Mouse (Mus musculus): Measurements from ENCODE around the gene Ppfia3. TPM values are rescaled to one million over a fixed set of nuclear protein-coding genes. Genes with fewer than 3 reads are reported as not detected.

Gene Ppfia3
- under 1 TPM; 0.12 to 0.16 TPM for polyA plus RNA-seq (2017; shearing (Covaris generic))

DNA sequence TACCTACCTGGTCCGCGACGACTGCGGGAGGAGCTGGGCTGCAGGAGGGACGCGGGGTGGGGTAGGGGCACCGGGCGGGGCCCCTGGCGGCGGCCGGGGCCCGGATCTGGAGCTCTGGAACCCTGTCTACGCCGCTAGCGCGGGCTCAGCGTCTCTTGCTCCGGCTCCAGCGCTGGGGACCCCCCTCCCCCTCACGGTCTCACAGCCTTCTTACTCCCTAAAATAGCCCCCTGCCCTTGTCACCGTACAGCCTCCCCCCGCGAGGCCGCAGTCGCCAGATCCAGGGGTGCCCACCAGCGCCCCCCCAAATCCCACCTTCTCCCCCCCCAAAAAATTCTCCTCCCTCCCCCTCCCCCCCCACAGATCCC, at the start of gene Ppfia3:
TSS of gene Ppfia3 (minus strand) at position 368 of the 368 bp plus-strand sequence.

GRCm38 (mm10) chr7:45413113-45413863, 46.5 kb upstream of the Ppfia3 start, which contains the start of gene Ntf5:
TSS of gene Ntf5 (plus strand) at chr7:45413695.

GRCm38 (mm10) chr7:45405091-45406075, 38.6 kb upstream of the Ppfia3 start, which contains the start of gene Kcna7:
TSS of gene Kcna7 (plus strand) at chr7:45405653.

GRCm38 (mm10) chr7:45395578-45396336, 28.9 kb upstream of the Ppfia3 start, which contains the start of gene Snrnp70:
TSS of gene Snrnp70 (minus strand) at chr7:45395742.

GRCm38 (mm10) chr7:45370475-45371311, 3.9 kb upstream of the Ppfia3 start, which contains the start of gene Lin7b:
TSS of gene Lin7b (minus strand) at chr7:45370583.

GRCm38 (mm10) chr7:45335056-45335455, 31.8 kb downstream of the Ppfia3 start, which contains the start of gene Hrc:
TSS of gene Hrc (plus strand) at chr7:45335290.

DNA sequence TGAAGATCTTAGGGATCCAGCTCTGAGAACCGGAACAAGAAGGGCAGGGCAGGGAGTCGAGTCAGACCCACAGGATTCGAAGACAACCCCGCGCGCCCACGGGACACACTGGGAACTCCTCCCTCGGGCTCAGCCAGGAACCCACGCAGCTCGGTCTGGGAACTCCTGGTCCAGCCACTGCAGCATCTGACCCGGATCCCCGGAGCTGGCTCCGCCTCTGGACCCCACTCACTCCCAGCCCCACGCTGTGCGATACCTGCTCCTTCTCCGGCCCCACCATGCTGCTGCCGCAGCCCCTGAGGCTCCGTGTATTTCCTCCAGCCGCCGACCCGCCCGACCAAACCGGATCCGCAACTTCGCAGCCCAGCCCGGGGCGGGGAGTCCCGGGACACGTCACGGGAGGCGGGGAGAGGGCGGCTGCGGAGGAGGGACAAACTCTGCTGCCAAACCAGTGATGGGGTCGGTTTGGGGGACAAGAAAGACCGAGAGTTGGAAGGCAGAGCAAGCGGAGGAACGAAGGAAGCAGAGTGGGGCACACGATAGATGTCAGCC, 33.3 kb downstream of the Ppfia3 start, which contains the start of gene Trpm4:
TSS of gene Trpm4 (minus strand) at position 350 of the 552 bp plus-strand sequence.

Other genes starting within 250 kb of the Ppfia3 start
- gene Rps11, start 242.6 kb downstream of the Ppfia3 start, polyA plus RNA-seq (2017; shearing (Covaris generic)) = 1,000 to 10,000 TPM; 2,309 to 3,648 TPM
- 1,000 to 10,000 TPM; 2,307 to 3,859 TPM for gene Rpl13a, start 238.3 kb downstream of the Ppfia3 start, polyA plus RNA-seq (2017; shearing (Covaris generic))
- gene Gm45713, start 230.8 kb downstream of the Ppfia3 start, polyA plus RNA-seq (2017; shearing (Covaris generic)) = not detected
- gene Flt3l, start 230.6 kb downstream of the Ppfia3 start, polyA plus RNA-seq (2017; shearing (Covaris generic)) = 100 to 1,000 TPM; 263 to 410 TPM
- 10 to 100 TPM; 57.0 to 66.8 TPM for gene Pih1d1, start 212.7 kb downstream of the Ppfia3 start, polyA plus RNA-seq (2017; shearing (Covaris generic))
- 10 to 100 TPM; 41.4 to 60.4 TPM for gene Aldh16a1, start 212.4 kb downstream of the Ppfia3 start, polyA plus RNA-seq (2017; shearing (Covaris generic))
- under 1 TPM; 0.45 to 0.72 TPM for gene Slc17a7, start 203.1 kb downstream of the Ppfia3 start, polyA plus RNA-seq (2017; shearing (Covaris generic))
- not detected for gene Gfy, start 187.4 kb downstream of the Ppfia3 start, polyA plus RNA-seq (2017; shearing (Covaris generic))
- not detected for gene Pth2, start 186.0 kb downstream of the Ppfia3 start, polyA plus RNA-seq (2017; shearing (Covaris generic))
- gene Ccdc155, start 162.1 kb downstream of the Ppfia3 start, polyA plus RNA-seq (2017; shearing (Covaris generic)) = under 1 TPM; 0.07 to 0.10 TPM
- gene Dkkl1, start 154.9 kb downstream of the Ppfia3 start, polyA plus RNA-seq (2017; shearing (Covaris generic)) = 10 to 100 TPM in 1 of 2 experiments, 1 to 10 TPM in 1; 9.8 to 26.8 TPM
- 1 to 10 TPM; 2.6 to 4.0 TPM for gene Tead2, start 151.3 kb downstream of the Ppfia3 start, polyA plus RNA-seq (2017; shearing (Covaris generic))
- gene Cd37, start 127.9 kb downstream of the Ppfia3 start, polyA plus RNA-seq (2017; shearing (Covaris generic)) = 100 to 1,000 TPM; 461 to 714 TPM
- under 1 TPM in 1 of 2 experiments, not detected in 1; 0.20 TPM for gene Slc6a16, start 125.9 kb downstream of the Ppfia3 start, polyA plus RNA-seq (2017; shearing (Covaris generic))
- gene Slc6a21, start 89.5 kb downstream of the Ppfia3 start, polyA plus RNA-seq (2017; shearing (Covaris generic)) = under 1 TPM in 1 of 2 experiments, not detected in 1; 0.28 TPM
- gene Trpm4, start 33.2 kb downstream of the Ppfia3 start, polyA plus RNA-seq (2017; shearing (Covaris generic)) = 10 to 100 TPM; 12.2 to 16.1 TPM
- gene Hrc, start 31.7 kb downstream of the Ppfia3 start, polyA plus RNA-seq (2017; shearing (Covaris generic)) = not detected
- gene Lin7b, start 3.6 kb upstream of the Ppfia3 start, polyA plus RNA-seq (2017; shearing (Covaris generic)) = under 1 TPM in 1 of 2 experiments, not detected in 1; 0.35 TPM
- gene Snrnp70, start 28.7 kb upstream of the Ppfia3 start, polyA plus RNA-seq (2017; shearing (Covaris generic)) = 100 to 1,000 TPM; 204 to 218 TPM
- not detected for gene Kcna7, start 38.6 kb upstream of the Ppfia3 start, polyA plus RNA-seq (2017; shearing (Covaris generic))
- gene Ntf5, start 46.7 kb upstream of the Ppfia3 start, polyA plus RNA-seq (2017; shearing (Covaris generic)) = 1 to 10 TPM; 1.2 to 1.4 TPM
- not detected for gene Lhb, start 53.8 kb upstream of the Ppfia3 start, polyA plus RNA-seq (2017; shearing (Covaris generic))
- gene Gys1, start 67.8 kb upstream of the Ppfia3 start, polyA plus RNA-seq (2017; shearing (Covaris generic)) = 10 to 100 TPM in 1 of 2 experiments, 1 to 10 TPM in 1; 6.3 to 11.1 TPM
- gene Ruvbl2, start 71.1 kb upstream of the Ppfia3 start, polyA plus RNA-seq (2017; shearing (Covaris generic)) = 10 to 100 TPM; 52.7 to 55.4 TPM
- gene Ftl1, start 92.9 kb upstream of the Ppfia3 start, polyA plus RNA-seq (2017; shearing (Covaris generic)) = 1,000 to 10,000 TPM; 1,818 to 2,133 TPM
- gene Bax, start 99.9 kb upstream of the Ppfia3 start, polyA plus RNA-seq (2017; shearing (Covaris generic)) = 100 to 1,000 TPM; 303 to 346 TPM
- under 1 TPM; 0.45 to 0.88 TPM for gene Tulp2, start 114.9 kb upstream of the Ppfia3 start, polyA plus RNA-seq (2017; shearing (Covaris generic))
- gene Gm45808, start 119.8 kb upstream of the Ppfia3 start, polyA plus RNA-seq (2017; shearing (Covaris generic)) = under 1 TPM in 1 of 2 experiments, not detected in 1; 0.21 TPM
- gene Dhdh, start 121.8 kb upstream of the Ppfia3 start, polyA plus RNA-seq (2017; shearing (Covaris generic)) = 1 to 10 TPM in 1 of 2 experiments, under 1 TPM in 1; 0.27 to 1.1 TPM
- 100 to 1,000 TPM; 193 to 285 TPM for gene Nucb1, start 143.4 kb upstream of the Ppfia3 start, polyA plus RNA-seq (2017; shearing (Covaris generic))
- 10 to 100 TPM; 30.0 to 40.4 TPM for gene Ppp1r15a, start 159.2 kb upstream of the Ppfia3 start, polyA plus RNA-seq (2017; shearing (Covaris generic))
- under 1 TPM in 1 of 2 experiments, not detected in 1; 0.49 TPM for gene Plekha4, start 159.3 kb upstream of the Ppfia3 start, polyA plus RNA-seq (2017; shearing (Covaris generic))
- under 1 TPM; 0.85 to 0.86 TPM for gene Hsd17b14, start 187.9 kb upstream of the Ppfia3 start, polyA plus RNA-seq (2017; shearing (Covaris generic))
- 10 to 100 TPM; 61.0 to 61.5 TPM for gene Bcat2, start 203.1 kb upstream of the Ppfia3 start, polyA plus RNA-seq (2017; shearing (Covaris generic))
- not detected for gene Fgf21, start 248.5 kb upstream of the Ppfia3 start, polyA plus RNA-seq (2017; shearing (Covaris generic))

All from activated CD4-positive, CD25-positive, alpha-beta regulatory T cell (primary cell).